Mouse (Mus musculus): ENCODE data around the gene Zbtb7b.

DNA sequence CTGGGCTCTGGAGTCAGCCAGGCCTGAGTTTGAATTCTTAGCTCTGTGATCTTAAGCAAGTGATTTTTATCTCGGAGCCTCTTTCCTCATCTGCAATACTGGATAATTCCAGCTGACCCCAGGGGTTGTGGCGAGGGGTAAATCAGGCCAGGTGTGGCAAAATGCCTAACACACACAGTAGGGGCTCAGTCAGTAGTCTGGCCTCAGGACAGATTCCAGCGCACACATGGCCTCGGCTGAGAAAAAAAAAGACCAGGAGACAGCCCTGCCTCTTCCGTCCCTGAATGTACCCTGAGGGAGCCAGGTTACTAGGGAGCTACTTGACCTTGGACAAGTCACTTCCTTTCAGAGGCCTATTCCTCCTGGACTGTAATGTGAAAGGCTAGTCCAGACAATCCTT is 11.6 kb downstream of the Zbtb7b start:
- TF ChIP-seq CTCF (IDR thresholded peaks at IDR 0.05; ENCODE audit: extremely low read depth, insufficient read depth, low read length) (no peak), POLR2A (IDR thresholded peaks at IDR 0.05; ENCODE audit: extremely low read depth, insufficient read depth, low read length) (no peak)

Data from cortical plate, adult 2 months (tissue).